Mouse (Mus musculus) hindbrain, embryonic 15.5 days (tissue): ENCODE results near the gene Spata18. TPM values are rescaled to one million over a fixed set of nuclear protein-coding genes. Genes with fewer than 3 reads are reported as not detected.

Experiments used
- ATAC-seq: fragments of 200-750 bp; cut with Nextera tagmentation; 2 replicates; pipeline ENCODE4 v1.8.0; 2017; ENCODE audit warnings: low read depth, moderate number of reproducible peaks, moderate TSS enrichment; ENCODE audit not compliant: low FRiP score
- H3K27ac ChIP-seq: fragments of 300-500 bp; sonication (generic); replicated peaks from 2 replicates; pipeline ENCODE4 v1.5.1; 2015; ENCODE audit warnings: mild to moderate bottlenecking, inconsistent platforms
- H3K27me3 ChIP-seq: fragments of 300-500 bp; sonication (generic); 2 replicates; pipeline ENCODE4 v1.6.1; 2015; ENCODE audit warnings: control low read depth, inconsistent platforms
- H3K36me3 ChIP-seq: fragments of 300-500 bp; sonication (generic); 2 replicates; pipeline ENCODE4 v1.6.1; 2015; ENCODE audit warnings: control low read depth, inconsistent platforms
- H3K4me1 ChIP-seq: fragments of 300-500 bp; sonication (generic); replicated peaks from 2 replicates; pipeline ENCODE4 v1.6.1; 2015; ENCODE audit warnings: control low read depth, inconsistent platforms
- H3K4me2 ChIP-seq: fragments of 300-500 bp; sonication (generic); 2 replicates; pipeline ENCODE4 v1.6.1; 2015; ENCODE audit warnings: moderate library complexity, mild to moderate bottlenecking, inconsistent platforms
- H3K4me3 ChIP-seq: fragments of 300-500 bp; sonication (generic); 2 replicates; pipeline ENCODE4 v1.5.1; 2015; ENCODE audit warnings: mild to moderate bottlenecking, inconsistent platforms
- H3K9ac ChIP-seq: fragments of 300-500 bp; sonication (generic); 2 replicates; pipeline ENCODE4 v1.6.1; 2015; ENCODE audit warnings: inconsistent platforms
- H3K9me3 ChIP-seq: fragments of 300-500 bp; sonication (generic); 2 replicates; pipeline ENCODE4 v1.6.1; 2016; ENCODE audit warnings: control low read depth, inconsistent platforms
- WGBS: fragments of 180-500 bp; shearing (Covaris S2); methylation state at CpG from one replicate; pipeline ENCODE4 v1.1.7; 2015; 5-methylcytosine and 5-hydroxymethylcytosine counted together
- polyA plus RNA-seq: library from polyadenylated mRNA; unstranded; fragments of >200 nt; fragmentation: Nextera tagmentation; extraction: Ambion mirVana; gene quantifications from 2 replicates; pipeline ENCODE4 v1.2.1, GENCODE M21; 2015

Gene Spata18
- polyA plus RNA-seq, 1 experiment from 2014 or later, result 1.3 TPM

GRCm38 (mm10) chr5:73631001-73631558 lies 20.1 kb upstream of the Spata18 start:
- no peak overlapping the region for H3K4me3 ChIP-seq
- no peak overlapping the region for H3K4me2 ChIP-seq
- ATAC-seq, result no peak
- peaks cover 21% of the 10 kb centered on the region for H3K36me3 ChIP-seq
- no peaks in the 10 kb centered on the region for H3K9me3 ChIP-seq
- no peaks in the 10 kb centered on the region for H3K27me3 ChIP-seq
- H3K4me1 ChIP-seq, result no peaks in the 10 kb centered on the region
- H3K27ac ChIP-seq, result no peak overlapping the region
- WGBS, result 32% methylated on average over 10 of the region's 10 CpGs
- H3K9ac ChIP-seq, result no peak overlapping the region

DNA sequence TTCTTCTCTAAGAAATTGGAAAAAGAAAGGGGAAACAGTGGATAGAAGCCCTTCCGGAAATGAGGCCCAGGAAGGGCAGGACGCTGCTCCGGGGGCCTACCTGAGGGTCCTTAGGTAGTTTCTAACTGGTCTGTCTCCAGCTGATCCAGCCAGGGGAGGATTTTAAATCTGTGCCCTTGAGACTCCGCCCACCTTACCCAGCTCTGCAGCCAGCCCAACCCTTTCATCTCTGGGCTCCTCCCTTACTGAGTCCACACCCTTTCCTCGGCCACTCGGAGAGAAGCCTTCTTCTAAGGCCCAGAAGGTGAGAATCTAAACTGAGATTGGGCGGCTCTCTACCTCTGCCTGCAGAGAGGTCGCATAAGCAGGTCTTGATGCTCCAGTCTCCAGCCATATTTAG lies 18.9 kb upstream of the Spata18 start, which contains the start of gene Lrrc66:
TSS of gene Lrrc66 (minus strand) at position 236 of the 400 bp plus-strand sequence.
- Histone ChIP-seq H3K9ac (no peak within 1 kb of the TSS), H3K4me1 (peaks cover 2% of the 10 kb centered on the region; the same call in 1 of the 2 replicates), H3K4me3 (no peak within 1 kb of the TSS), H3K4me2 (no peak within 1 kb of the TSS), H3K27me3 (no peaks in the 10 kb centered on the region), H3K27ac (no peak within 1 kb of the TSS), H3K36me3 (peaks cover 21% of the 10 kb centered on the region), H3K9me3 (no peaks in the 10 kb centered on the region)
- ATAC-seq, result no peak
- WGBS, result 75% methylated on average over 8 of the region's 8 CpGs

DNA sequence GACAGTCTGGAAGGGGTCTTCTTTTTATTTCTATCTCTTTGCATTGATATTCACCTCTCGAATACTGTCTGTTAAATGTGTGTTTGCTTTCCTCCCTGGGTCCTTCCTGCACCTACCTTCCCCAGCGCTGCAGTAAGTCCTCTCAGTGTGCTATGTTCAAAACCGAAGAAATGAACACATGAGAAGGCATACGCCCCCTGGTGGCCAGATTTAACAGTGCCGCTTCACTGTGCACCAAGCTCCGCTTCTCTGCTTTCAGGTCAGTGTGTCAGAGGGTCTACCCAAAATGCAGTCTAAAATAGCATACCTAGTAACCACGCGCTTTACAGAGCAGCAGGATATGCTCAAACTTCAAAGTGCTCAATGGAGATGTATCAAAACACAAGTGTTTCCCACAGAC lies 18.0 kb upstream of the Spata18 start:
- no peak for ATAC-seq
- WGBS, result 54% methylated on average over 8 of the region's 8 CpGs

DNA sequence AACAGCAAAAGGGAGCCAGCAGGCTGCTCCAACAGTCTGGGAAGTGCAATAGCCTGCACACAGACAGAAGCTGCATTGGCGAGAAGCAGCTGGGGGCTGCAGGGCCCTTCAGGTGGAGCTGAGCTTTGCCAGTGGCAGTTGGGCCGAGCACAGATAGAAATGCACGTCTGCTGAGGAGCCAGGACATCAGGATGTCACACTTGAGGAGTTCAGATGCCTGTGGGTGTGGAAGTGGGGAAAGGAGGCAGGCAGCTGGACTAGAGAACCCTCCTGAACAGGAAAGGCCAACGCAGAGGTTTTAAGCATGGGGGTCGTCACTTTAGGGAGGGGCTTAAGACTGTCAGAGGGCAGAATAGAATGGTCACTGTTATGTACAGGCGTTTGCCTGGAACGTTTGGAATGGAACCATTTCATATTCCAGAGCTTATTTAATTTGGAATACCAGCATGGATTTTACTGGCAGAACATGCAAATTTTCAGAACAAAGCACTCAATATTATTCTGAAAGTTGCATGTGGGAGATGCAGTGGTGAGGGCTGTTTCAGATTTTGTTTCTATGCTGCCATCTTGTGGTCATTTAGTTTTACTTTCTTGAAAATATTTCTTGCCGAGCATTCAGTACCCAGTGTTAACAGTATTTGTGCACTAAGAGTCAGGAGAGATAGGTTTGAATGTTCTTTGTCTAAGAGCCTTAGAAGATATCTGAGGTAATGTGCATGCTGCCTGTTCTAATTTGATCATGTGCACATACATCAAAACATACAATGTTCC lies 13.7 kb upstream of the Spata18 start:
- Histone ChIP-seq H3K9ac (no peak overlapping the region), H3K4me1 (peaks cover 5% of the 10 kb centered on the region; the same call in 1 of the 2 replicates), H3K9me3 (no peaks in the 10 kb centered on the region), H3K4me2 (no peak overlapping the region), H3K27ac (0 out of 2 replicates have a peak overlapping the region, but pooled peaks have one; percentile 6), H3K4me3 (no peak overlapping the region), H3K36me3 (peaks cover 31% of the 10 kb centered on the region), H3K27me3 (no peaks in the 10 kb centered on the region)
- WGBS, result 40% methylated on average over 8 of the region's 8 CpGs
- ATAC-seq, result peak; percentile 84

More for the DNA sequence above, 18.0 kb upstream of the Spata18 start:
- Histone ChIP-seq H3K27me3 (no peaks in the 10 kb centered on the region), H3K36me3 (peaks cover 21% of the 10 kb centered on the region), H3K4me3 (no peak overlapping the region), H3K4me2 (no peak overlapping the region), H3K9ac (no peak overlapping the region), H3K27ac (no peak overlapping the region), H3K4me1 (peaks cover 5% of the 10 kb centered on the region; the same call in 1 of the 2 replicates), H3K9me3 (no peaks in the 10 kb centered on the region)

DNA sequence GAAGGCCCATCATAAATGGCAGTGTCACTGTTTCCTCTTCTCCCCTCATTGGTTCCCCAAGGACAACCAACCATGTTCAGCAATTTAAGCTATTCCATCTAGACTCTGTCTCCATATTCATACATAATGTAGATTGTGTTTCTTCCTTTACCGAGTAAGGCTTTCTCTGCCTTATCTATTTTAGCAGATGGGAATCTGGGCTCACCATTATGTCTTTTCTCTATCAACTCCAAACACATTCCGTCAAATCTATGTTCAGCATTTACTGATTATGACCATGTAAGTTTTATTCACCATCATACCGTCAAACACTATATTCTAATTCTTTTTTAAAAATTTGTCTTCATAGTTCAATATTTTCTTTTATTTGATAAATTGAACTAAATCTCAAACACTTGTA lies 10.1 kb upstream of the Spata18 start:
- Histone ChIP-seq H3K4me1 (peaks cover 5% of the 10 kb centered on the region), H3K27me3 (no peaks in the 10 kb centered on the region), H3K9me3 (no peaks in the 10 kb centered on the region), H3K9ac (no peak overlapping the region), H3K4me3 (no peak overlapping the region), H3K36me3 (peaks cover 15% of the 10 kb centered on the region), H3K4me2 (no peak overlapping the region), H3K27ac (no peak overlapping the region)
- WGBS, result 90% methylated on average over 3 of the region's 3 CpGs
- no peak for ATAC-seq

DNA sequence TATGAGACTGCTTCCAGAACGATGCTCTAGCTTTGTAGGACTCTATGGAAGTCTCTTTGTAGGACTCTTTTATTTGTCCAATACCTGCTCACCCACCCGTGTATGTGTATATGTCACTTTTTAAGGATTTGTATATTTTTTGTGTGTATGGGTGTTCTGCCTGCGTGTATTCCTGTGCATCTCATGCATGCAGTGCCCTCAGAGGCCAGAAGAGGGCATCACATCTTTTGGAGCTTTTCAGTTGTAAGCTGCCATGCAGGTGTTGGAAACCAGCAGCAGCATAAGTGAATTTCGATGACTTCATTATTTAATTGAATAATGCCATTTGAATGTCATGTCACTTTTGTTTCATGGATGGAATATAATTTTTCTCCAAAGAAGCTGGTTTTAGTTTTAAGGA lies 9.1 kb upstream of the Spata18 start:
- H3K9ac ChIP-seq, result no peak overlapping the region
- 80% methylated on average over 4 of the region's 4 CpGs for WGBS
- H3K36me3 ChIP-seq, result peaks cover 15% of the 10 kb centered on the region
- H3K27ac ChIP-seq, result no peak overlapping the region
- H3K9me3 ChIP-seq, result no peaks in the 10 kb centered on the region
- H3K4me2 ChIP-seq, result no peak overlapping the region
- no peaks in the 10 kb centered on the region for H3K27me3 ChIP-seq
- ATAC-seq, result no peak
- H3K4me3 ChIP-seq, result no peak overlapping the region
- peaks cover 15% of the 10 kb centered on the region for H3K4me1 ChIP-seq

DNA sequence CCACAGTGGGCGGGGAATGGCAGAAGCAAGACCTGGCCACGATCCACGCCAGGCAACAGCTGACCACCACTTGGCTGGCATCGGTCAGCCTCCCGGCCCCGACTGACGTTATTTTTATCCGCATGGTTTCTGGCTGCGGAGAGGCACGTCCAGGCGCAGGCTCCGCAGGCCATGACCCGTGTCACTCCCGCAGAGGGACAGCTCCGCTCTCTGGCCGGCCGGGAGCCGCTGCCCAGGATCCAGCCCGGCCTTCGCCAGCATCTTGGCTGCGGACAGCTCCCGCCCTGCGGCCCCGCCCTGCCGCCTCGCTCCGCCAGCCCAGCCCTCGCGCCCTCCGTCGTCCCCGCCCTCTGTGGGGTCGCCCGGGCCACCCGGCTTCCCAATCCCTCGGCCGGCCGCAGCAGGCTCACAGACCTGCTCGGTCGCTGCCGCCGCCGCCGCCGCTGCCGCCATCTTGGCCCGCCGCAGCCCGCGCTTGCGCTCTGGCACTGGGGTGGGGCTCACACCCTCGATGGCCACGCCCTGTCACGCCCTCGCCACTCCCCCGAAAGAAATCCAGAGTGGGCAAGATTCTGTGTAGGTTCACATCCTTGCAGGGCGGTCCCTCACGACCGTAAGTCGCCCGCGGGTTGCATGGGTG lies 3.8 kb upstream of the Spata18 start, which contains the start of gene Sgcb:
TSS of gene Sgcb (minus strand) at position 530 of the 640 bp plus-strand sequence.
- H3K4me2 ChIP-seq, result peak within 1 kb of the TSS; percentile 64
- peak; percentile 84 for ATAC-seq
- H3K9ac ChIP-seq, result peak within 1 kb of the TSS; percentile 89
- H3K9me3 ChIP-seq, result no peaks in the 10 kb centered on the region
- peaks cover 31% of the 10 kb centered on the region for H3K4me1 ChIP-seq
- H3K4me3 ChIP-seq, result peak within 1 kb of the TSS; percentile 85
- WGBS, result under 1% methylated on average over 59 of the region's 62 CpGs
- H3K27me3 ChIP-seq, result peaks cover 34% of the 10 kb centered on the region
- H3K36me3 ChIP-seq, result 0 out of 2 replicates have a peak, but pooled peaks cover 5% of the 10 kb centered on the region
- peak within 1 kb of the TSS; percentile 64 for H3K27ac ChIP-seq

- Histone ChIP-seq H3K27ac (no peak overlapping the region), H3K4me1 (peaks cover 31% of the 10 kb centered on the region), H3K4me3 (peak overlapping the region; percentile 41), H3K9me3 (no peaks in the 10 kb centered on the region), H3K9ac (no peak overlapping the region), H3K36me3 (no peaks in the 10 kb centered on the region), H3K27me3 (peaks cover 46% of the 10 kb centered on the region), H3K4me2 (peak overlapping the region; percentile 89)
- WGBS, result 1% methylated on average over 15 of the region's 15 CpGs
- ATAC-seq, result no peak
Observed at GRCm38 (mm10) chr5:73650365-73650964, 714 bp upstream of the Spata18 start.

GRCm38 (mm10) chr5:73651855-73652201 lies 649 bp downstream of the Spata18 start:
- peaks cover 46% of the 10 kb centered on the region for H3K27me3 ChIP-seq
- H3K27ac ChIP-seq, result no peak overlapping the region
- ATAC-seq, result no peak
- WGBS, result 3% methylated on average over 4 of the region's 4 CpGs
- peak overlapping the region; percentile 89 for H3K4me2 ChIP-seq
- H3K9ac ChIP-seq, result no peak overlapping the region
- no peaks in the 10 kb centered on the region for H3K9me3 ChIP-seq
- H3K4me3 ChIP-seq, result peak overlapping the region; percentile 41
- no peaks in the 10 kb centered on the region for H3K36me3 ChIP-seq
- H3K4me1 ChIP-seq, result peaks cover 23% of the 10 kb centered on the region

GRCm38 (mm10) chr5:73666695-73667094 lies 15.5 kb downstream of the Spata18 start:
- 88% methylated on average over 2 of the region's 2 CpGs for WGBS
- H3K36me3 ChIP-seq, result no peaks in the 10 kb centered on the region
- H3K27me3 ChIP-seq, result no peaks in the 10 kb centered on the region
- H3K4me3 ChIP-seq, result no peak overlapping the region
- H3K4me2 ChIP-seq, result no peak overlapping the region
- H3K4me1 ChIP-seq, result 0 out of 2 replicates have a peak, but pooled peaks cover 4% of the 10 kb centered on the region
- no peak overlapping the region for H3K9ac ChIP-seq
- no peaks in the 10 kb centered on the region for H3K9me3 ChIP-seq
- no peak overlapping the region for H3K27ac ChIP-seq
- ATAC-seq, result no peak

DNA sequence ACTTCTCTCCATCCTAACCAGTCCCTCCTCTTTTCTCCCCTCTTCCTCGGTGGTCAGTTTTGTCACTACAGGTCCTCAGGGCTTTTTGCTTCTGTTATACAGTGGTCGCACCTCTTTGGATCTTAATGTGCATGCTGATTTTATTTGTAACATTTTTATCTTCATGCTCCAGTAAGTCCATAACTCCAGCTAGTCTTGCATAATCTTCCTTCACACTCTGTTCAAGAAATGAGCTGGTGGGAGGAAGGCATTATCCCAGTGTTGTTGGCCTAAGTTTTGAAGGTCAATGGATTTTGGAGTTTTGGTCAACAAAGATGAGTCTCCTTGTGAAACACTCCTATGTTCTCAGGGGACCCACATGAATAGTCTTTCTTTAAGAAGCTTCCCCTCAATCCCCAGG lies 16.7 kb downstream of the Spata18 start:
- WGBS, result 83% methylated on average over 2 of the region's 2 CpGs
- Histone ChIP-seq H3K27ac (no peak overlapping the region), H3K9me3 (no peaks in the 10 kb centered on the region), H3K4me3 (no peak overlapping the region), H3K27me3 (no peaks in the 10 kb centered on the region), H3K36me3 (no peaks in the 10 kb centered on the region), H3K4me2 (no peak overlapping the region), H3K4me1 (0 out of 2 replicates have a peak, but pooled peaks cover 4% of the 10 kb centered on the region), H3K9ac (no peak overlapping the region)
- ATAC-seq, result no peak
